Mouse (Mus musculus) cerebellum, postnatal 4 days (tissue): Measurements from ENCODE around the gene Mustn1.

Source experiments
- DNase-seq, 2 experiments: peaks; one replicate each; pipeline ENCODE4 v3.0.0; 2022; ENCODE audit warnings: low spot score in 2 of 2, mixed read lengths in 1 of 2

Gene Mustn1

DNA sequence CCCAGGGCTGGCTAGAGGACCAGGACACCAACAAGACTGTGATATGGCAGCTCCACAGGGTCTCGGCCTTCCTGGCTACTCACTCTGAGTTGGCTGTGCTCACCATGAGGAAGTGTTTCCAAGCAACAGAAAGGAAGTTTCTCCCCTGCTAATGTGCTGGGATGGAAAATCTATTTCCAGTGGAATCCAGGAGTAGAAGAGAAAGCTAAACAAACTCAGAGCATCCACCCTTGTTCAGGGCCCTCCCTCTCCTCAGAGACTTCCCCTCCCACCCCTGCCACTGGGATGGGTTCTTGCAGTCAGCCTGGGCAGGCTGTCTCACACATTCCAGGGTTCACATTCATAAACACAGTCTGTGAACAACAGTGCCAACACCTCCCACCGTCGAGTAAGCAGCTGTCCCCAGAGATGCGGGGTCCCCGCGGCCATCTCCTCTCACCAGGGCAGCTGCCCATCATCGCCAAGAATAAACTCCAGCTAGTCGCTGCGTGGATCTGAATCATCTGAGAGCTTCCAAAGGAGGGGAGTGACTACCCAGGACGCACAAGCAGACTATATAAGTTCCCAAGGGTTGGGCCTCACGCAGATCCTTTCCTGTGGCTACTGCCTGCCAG lies at the start of gene Mustn1:
Gene Mustn1 (plus strand): TSS at position 243 of the 614 bp plus-strand sequence.
- no peak for DNase-seq

DNA sequence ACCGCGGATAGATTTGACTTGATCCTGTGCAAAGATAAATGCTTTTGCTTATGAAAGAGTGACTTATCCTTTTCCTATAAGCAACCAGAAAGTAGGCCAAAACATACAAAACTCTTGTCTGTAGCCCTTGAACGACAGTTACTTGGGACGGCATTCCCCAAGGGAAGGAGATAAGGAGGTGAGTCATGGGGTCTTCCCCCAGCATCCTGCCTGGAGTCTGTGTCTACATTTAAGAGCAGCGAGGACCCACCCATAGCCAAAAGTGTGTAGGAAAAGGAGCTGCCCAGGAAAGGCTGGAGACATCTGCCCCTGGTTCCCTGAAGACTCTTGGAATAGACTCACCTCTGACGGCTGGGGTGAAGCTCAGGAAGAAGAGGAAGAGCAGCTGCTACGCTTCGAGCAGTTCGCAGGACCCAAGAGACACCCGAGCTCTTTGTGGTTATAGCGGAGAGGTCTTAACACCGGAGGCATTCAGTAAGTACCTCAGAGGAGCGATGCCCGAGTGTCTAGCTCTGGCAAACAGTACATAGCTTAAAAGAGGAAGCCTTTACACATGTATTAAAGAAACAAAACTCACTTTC lies 41.5 kb upstream of the Mustn1 start:
- no peak for DNase-seq

DNA sequence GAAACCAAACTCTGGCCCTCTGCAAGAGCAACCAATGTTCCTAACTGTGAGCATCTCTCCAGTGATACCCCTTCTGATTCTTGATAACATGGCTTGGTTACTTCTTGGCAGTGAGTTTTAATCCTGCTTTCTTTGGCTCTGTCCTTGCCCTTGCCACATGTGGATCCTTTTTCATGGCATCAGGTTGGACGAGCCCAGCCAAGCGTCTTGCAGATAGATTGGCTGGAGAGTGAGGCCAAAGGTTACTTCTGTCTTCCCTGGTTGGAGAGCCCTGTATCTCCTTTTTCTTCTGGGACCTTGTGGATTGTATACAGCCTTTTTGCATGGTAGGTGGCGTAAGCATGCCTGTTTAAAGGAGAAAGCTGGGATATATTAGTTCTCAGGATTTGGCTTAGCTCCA lies 35.3 kb upstream of the Mustn1 start:
- DNase-seq = no peak

DNA sequence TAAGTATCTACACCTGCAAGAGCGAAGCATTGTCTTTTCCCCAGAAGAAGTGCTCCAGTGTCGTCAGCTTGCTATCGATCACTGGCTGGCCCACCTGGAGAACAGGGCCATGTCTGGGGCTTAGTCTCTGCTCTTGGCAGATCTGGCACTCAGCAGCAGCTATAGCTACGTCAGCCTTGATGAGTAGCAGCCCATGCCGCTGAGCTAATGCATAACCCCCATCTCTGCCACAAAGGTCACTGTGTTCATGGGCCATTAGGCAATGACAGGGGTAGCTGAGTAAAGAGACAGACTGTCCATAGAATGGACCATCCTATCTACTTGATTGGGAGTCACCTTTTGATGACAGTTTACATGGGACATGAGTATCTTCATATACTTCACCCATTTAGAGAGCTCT lies 28.5 kb upstream of the Mustn1 start:
- DNase-seq = no peak

DNA sequence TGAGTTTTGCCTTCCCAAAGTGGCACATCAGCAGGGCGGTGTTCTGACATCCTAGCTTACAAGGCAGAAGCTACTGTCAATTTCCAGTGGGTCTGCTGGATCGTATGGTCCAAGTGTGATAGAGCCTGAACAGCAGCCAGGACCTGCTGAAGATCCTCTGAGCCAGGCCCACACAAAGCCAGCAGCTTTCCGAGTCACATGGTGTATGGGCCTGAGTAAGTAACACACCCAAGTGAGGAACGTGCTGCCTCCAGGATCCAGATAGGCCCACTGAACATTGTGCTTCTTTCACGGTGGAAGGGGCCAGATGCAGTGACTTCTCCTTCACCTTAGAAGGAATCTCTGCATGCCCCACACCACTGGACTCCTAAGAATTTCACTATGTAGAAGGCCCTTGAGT lies 26.7 kb upstream of the Mustn1 start:
- no peak for DNase-seq

DNA sequence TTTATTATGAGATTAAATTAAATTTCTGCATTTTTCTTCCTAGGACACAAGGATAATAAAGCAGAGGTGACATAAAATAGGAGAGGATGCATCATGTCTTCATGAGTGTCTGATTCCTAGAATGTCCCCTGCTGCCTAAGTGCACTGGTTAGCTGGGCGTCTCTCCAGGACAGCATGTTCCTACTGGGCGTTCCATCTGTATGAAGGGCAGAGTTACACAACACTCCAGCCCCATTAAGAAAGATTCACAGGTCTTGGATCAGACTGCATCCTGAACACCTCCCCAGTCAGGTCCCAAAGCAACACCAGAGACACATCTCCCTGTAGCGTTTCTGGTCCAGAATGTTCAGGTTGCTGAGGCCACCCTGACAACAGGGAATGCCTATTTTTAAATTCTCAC lies 23.7 kb upstream of the Mustn1 start:
- no peak for DNase-seq

DNA sequence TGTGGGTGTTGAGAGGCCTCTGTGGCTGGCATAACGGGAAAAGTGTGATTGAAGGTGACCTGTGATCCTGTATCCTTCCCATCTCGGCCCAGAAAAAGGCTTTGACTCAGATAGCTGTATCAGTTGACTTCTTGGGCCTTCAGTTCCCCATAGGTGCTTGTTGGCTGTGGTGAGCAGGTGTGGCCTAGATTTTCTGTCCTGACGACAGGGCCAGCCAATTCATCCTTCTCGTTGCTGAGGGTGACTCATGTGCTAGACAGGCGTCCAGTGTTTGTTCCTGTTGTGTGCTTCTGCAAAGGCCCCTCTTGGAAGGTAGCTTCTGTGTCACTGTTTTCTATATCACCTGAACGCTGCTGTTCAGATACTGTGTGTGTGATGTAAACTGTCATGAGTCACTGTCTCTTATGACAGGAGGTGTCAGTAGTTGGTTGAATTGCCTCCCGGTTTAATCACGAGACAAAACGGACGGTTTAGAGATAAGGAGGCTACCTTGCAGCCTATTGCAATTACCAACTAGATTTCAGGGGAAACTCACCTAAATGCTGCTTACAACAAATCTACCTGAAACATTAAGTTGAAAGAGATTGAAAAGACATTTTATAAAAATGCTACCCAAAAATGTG lies 22.0 kb upstream of the Mustn1 start:
- no peak for DNase-seq

DNA sequence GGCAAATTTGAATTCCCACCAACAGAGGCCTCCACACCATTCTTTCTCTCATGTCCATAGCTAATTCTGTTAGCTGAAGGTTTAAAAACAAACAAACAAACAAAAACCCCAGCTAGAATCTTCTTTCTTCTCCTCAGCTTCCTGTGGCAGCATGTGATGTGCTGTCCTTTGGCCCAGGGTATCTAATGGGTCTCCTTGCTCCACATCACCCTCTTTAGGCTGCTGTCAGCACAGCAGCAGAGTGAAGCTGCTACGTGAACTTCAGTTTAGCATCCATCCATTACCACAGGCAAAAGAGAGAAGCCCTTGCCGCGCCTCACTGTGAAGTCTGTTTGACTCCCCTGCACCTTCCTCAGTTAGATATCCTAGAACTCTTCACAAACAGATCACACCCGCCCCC lies 21.0 kb upstream of the Mustn1 start:
- DNase-seq = no peak

DNA sequence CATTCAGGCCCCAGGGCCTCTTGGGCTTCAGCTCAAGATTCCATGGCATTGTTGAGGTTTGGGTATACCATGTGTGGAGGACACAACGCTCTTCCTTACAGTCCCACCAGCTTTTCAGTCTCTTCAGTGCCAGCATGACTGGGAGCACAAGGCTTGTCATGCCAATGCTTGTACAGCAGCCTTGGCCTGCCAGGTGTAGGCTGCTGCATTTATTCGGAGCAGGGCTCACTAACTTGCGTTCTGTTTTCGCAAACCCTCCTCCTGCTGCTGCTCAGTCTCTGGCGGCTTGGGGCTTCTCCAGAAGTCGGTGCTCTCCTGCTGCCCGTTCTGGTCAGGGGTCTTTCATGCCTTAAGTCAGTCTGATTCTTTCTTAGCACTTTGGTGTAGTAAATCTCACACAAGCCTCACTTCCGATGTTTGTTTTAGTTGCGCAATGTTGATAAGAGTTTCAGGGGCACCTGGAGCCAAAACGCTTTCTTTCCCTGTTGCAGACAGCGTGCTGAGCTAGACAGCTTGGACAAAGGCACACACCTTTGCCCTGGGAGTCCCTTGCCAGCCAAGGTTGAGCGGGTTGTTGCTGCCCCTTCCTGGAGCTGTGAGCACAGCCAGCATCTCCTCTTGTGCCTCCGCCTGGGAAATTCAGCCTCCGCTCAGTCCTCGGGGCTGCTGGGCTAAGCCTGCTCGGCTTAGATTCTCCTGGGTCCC lies 17.4 kb upstream of the Mustn1 start:
- DNase-seq = no peak

DNA sequence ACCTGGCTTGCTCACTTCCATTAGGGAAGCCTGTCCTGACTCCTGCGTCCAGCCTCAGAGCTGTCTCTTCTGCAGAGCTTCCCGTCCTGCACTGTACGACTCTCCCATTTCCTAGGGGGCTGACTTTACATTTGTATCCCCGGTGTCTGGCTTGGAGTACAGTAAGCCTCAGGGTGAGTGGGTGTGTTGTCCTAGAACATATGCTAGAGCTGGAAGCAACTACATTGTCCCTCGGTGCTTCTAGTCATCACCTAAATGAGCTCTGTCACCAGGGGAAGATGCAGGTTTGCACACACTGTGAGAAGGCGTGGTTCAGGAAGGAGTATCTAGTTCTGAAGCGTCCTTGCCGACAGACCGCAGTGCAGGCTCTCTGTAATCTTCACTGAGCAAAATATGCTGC lies 16.6 kb upstream of the Mustn1 start:
- no peak for DNase-seq

DNA sequence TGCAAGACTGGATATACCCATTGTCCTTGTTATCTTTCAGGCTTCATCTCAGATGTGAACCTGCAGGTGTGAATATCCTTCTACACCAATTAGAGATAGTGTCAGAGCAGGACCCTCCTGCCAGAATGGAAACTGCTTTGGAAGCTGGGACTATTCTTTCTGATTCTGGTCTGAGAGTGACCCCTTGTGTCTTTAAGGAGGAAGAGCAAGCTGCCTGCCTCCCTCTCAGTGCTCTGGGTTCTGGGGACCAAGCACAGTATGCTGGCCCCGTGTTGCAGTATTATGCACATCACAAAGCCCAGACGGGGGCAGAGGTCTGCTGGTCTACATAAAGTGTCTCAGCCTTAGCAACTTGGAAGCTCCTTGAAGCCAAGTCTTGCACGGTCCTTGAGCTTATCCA lies 13.7 kb upstream of the Mustn1 start:
- no peak for DNase-seq

DNA sequence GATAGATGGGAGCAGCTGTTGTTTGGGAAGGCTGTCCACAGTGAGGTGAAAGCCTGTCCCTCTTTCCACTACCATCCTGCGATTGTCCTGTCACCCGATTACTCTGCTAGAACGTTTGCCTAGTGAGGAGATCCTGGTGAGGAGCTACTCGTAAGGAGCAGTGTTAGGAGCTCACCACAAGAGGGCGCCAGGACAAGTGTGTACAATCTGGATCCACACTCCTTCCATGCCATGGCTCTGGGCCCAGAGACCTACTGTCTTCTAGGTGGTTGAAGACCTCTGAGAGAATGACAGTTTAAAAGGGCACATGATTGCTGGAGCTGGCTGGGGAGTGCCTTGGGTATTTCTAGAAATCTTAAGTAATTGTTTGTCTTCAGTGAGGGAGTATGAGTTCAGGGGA lies 12.0 kb upstream of the Mustn1 start:
- DNase-seq = peak; percentile 47 to 67

DNA sequence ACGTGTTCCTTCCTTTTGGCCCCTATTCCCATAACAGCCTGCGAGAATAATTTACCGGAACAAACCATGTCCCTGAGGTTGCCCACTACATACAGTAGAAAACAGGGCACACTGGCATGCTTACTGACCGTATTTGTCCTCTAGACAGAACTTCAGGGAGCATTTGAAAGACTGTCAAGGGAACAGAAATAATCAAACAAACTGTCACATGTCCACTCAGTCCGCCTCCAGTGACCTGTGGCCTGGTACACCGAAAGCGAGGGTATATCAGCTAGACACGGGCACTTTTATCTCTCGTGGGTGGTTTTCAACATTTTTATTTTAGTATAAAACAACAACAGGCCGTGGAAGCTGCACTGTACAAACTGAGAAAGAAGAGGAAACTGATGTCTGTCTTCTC lies 10.2 kb upstream of the Mustn1 start:
- DNase-seq = no peak

DNA sequence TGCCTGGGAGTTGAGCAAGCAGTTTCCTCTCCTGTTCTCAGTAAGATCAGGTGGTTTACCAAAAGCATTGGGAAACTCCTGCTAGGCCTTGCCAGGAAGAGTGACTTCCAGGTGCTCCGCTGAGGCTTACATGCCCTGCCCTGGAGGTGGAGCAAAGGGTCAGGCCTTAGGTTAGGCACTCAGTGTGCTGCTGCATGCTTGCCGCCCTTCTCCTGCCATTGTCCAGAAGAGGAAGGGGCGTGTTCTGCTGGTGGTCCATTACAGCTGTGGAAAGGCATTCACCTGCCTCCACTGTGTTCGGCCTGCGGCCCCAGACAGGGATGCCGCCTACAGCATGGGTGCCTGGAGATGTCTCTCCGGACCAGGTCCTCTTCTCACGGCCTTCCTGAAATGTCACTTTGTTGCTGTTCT lies 9.6 kb upstream of the Mustn1 start:
- no peak for DNase-seq

DNA sequence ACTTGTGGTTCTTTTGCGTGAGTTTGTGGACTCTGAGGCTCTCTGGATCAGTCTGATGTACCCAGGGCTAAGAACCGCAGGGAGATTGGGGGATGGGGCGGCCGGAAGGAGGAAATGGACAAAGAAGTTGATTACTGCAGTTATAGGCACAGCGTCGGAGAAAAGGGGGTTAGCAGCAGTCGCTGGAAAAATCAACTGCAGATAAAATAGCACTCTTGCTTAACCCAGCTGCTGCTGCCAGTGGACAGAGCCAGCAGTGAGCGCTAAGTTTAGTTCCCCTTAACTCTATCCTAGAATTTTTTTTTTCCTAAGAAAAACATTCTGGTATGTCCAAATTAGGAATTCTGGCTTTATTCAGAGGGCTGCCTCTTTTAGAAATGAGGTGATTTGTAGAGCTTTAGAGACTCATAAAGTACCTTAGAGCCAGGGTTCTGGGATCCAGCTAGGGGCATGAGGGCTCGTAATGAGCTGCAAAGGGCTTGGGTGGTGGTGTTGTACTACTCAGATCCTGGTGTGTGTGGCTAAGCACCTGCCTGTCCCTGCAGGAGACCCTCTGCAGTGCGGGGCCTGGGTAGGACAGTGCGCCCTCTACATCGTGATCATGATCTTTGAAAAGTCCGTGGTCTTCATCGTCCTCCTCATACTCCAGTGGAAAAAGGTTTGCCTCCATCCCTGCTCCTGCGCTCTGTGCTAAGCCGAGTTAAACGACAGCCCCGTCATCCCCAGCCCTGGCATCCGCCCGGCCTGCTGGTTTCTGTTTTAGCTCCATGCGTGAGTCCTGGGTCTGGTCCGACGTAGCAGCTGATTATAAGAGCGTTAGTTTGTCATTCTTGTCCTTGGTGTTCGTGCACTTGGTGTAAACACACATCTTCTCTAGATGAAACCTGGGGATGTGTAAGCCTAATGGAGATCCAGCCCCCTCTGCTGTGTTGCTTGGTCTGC lies 8.5 kb upstream of the Mustn1 start:
- no peak for DNase-seq

DNA sequence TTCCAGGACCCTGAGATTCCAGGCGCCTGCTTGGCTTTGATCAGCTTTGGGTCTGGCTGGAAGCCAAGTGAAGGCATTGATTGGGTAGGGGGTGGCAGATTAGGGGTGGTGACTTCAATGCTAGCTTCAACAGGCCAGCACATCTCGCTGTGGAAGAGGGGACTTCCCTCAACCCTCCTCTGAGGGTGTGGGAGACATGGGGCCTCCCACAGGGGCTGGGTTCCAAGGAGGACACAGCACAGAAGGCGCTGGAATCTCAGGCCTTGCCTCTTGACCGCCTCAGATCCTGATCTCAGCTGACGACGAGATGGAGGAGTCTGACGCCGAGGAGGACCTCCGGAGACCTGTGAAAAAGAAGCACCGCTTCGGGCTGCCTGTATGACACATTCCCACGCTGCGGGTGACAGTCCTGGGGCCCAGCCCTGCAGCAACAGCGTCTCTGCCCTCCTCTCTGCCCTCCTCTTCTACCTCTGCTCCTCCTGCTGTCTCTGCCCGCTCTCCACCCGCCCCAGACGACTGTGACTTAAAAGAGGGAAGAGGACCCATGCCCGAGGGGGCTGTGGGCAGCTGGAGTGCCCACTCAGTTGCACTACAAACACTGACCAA lies 4.8 kb upstream of the Mustn1 start:
- no peak for DNase-seq

DNA sequence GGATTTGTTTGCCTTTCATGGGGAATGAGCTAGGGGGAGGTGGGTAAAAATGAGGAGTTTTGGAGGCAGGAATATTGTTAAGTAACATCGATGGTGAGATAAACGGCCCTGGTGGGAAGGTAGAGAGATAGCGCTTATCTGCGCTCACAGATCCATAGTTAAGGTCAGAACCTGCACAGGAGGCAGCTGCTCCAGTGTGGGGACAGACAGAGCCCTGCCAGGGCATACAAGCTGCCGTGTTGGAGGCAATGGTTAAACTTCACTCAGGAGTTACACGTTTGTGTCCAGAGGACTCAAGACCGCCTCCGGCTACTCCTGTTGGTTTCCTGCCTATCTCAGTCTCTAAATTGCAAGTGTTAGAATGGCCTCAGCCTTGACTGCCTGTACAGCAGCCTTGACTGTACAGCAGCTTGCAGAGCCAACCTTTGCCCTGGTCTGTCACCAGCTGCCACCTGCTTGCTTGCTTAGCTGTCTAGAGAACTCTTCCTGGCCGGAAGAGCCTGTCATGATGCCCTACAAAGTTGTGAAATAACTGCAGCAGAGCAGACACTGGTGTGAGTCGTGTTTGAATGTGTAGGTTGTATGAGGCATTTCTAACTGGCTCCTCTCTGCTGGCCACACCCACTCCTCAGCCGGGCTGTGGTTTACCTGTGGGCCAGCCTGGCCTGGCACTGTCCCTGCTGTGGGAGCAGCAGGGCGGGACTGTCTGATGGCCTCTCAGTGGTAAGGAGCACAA lies 3.7 kb upstream of the Mustn1 start:
- DNase-seq = no peak

DNA sequence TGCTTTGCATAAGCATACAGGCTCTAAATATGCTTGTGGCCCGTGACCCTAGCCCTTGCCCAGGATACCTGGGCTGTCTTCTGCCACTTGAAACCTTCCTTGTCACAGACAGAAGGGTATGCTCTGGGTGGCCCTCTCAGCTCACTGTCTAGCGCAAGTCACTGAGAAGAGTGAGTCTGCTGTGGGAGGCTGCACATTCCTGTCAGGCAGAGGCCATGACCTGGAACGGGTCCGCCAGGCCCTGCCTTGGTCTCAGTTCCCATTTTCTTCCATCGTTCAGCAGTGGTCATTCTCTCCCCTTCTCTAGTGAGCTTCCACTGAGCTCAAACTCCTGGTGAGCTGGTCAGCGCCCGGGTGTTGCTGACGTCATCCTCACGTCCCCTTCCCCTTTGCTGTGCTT lies 3.0 kb upstream of the Mustn1 start:
- no peak for DNase-seq

DNA sequence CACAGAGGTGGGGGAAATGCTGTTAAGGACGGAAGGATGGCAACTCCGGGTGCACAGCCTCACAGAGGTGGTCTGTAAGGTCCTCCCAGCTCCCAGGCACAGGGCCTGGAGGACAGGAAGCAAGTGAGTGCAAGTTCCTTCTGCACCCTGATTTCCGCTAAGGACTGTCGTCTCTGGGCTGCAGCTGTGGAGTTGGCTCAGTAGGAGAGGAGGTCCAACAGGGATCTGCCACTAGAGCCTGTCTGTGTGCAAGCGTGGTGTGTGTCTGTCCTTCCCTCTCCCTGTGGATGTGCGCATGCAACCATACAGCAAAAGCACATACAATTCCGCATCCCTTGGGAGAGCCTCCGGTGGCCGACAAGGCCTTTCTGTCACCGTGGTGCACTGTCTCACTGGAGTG lies 2.5 kb upstream of the Mustn1 start:
- no peak for DNase-seq

DNA sequence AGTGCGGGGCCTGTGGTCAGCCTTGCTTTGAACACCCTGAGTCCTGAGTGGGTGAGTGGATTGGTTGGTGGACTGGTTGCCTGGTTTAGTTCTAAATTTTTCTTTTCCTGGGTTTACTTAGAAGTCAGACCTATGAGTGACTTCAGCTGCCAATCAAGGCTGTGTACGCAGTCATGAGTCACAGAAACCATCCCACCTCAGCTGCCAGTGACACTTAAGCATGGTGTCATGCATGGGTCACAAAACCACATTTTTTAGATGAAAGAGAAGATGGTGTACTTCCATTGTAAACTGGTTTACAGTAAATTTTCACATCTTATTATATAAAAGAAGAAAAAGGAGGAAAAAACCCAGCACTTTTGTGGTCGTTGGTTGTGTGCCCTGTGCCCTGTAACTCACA lies 1.2 kb upstream of the Mustn1 start:
- no peak for DNase-seq

DNA sequence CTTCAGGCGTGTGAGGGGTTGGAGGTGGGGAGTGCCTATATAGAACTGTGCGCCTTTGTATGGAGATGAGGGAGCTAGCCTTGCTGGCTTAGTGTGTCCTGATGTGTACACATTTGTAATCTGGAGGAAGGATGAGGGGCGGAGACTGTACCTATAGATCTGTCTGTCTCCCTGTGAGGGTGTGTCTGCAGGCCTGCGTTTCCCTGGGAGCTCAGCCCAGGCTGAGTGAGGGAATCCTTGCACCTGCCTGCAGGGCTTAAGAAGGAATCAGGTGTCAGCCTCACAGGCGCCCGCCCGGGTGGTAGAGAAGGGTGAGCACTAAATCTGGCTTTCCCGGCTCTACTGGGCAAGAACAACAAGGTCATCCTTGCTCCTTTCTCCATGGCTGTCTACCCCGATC lies 794 bp downstream of the Mustn1 start:
- DNase-seq = no peak
